In genomic region chr1:40283995-40284394, GRCm38 (mm10) we compare ENCODE assay signal across 24 mouse cellular contexts. TPM values are rescaled to one million over a fixed set of nuclear protein-coding genes. Genes with fewer than 3 reads are reported as not detected.
"Had no signal": no experiment of that assay in that cellular context is flagged by ENCODE, and none has a peak within 500 bp of the region (broad histone marks: within the 10 kb centered on the region; RNA-seq: fewer than 3 reads in every experiment).

No protein-coding gene starts in this region.

- DNase-seq: kidney, postnatal 25 days; layer of hippocampus, adult 9-11 months; liver; lung, adult 18-20 months; lung, postnatal 10 days; lung, postnatal 36 days; right cerebral cortex, adult 18-20 months; right cerebral cortex, postnatal 14 days; spleen, adult 18-20 months; thymus, postnatal 25 days had no signal

- H3K4me3 ChIP-seq: layer of hippocampus, adult 2 months; limb, embryonic 10.5 days; limb, embryonic 13.5 days; liver, embryonic 12.5 days; liver, embryonic 15.5 days; lung, embryonic 15.5 days; megakaryocyte, embryonic 14.5 days; neural tube, embryonic 12.5 days; neural tube, embryonic 15.5 days; stomach, embryonic 15.5 days had no signal

- H3K36me3 ChIP-seq: limb, embryonic 10.5 days; limb, embryonic 13.5 days; liver, embryonic 15.5 days; lung, embryonic 15.5 days; neural tube, embryonic 12.5 days; neural tube, embryonic 15.5 days; stomach, embryonic 15.5 days had no signal

- H3K4me2 ChIP-seq: limb, embryonic 13.5 days; liver, embryonic 12.5 days; liver, embryonic 15.5 days; lung, embryonic 15.5 days; midbrain, embryonic 11.5 days; neural tube, embryonic 12.5 days; neural tube, embryonic 15.5 days; stomach, embryonic 15.5 days had no signal

- H3K27ac ChIP-seq: kidney, postnatal 0 days; layer of hippocampus, adult 2 months; limb, embryonic 10.5 days; limb, embryonic 13.5 days; liver, embryonic 12.5 days; liver, embryonic 15.5 days; lung, embryonic 15.5 days; neural tube, embryonic 12.5 days; neural tube, embryonic 15.5 days; stomach, embryonic 15.5 days had no signal

- H3K9ac ChIP-seq: limb, embryonic 13.5 days; liver, embryonic 12.5 days; liver, embryonic 15.5 days; lung, embryonic 15.5 days; neural tube, embryonic 12.5 days; neural tube, embryonic 15.5 days; stomach, embryonic 15.5 days had no signal

- ATAC-seq: liver, embryonic 12.5 days; midbrain, embryonic 16.5 days had no signal

- H3K27me3 ChIP-seq: limb, embryonic 13.5 days; liver, embryonic 15.5 days; lung, embryonic 15.5 days; neural tube, embryonic 12.5 days; neural tube, embryonic 15.5 days; stomach, embryonic 15.5 days had no signal

- H3K4me1 ChIP-seq: limb, embryonic 10.5 days; megakaryocyte, embryonic 14.5 days; neural tube, embryonic 12.5 days; neural tube, embryonic 15.5 days; stomach, embryonic 15.5 days had no signal

- H3K9me3 ChIP-seq: limb, embryonic 10.5 days; limb, embryonic 13.5 days; liver, embryonic 12.5 days; liver, embryonic 15.5 days; lung, embryonic 15.5 days; megakaryocyte, embryonic 14.5 days; neural tube, embryonic 12.5 days; neural tube, embryonic 15.5 days; stomach, embryonic 15.5 days had no signal

RNA-seq across cellular contexts. Expression of gene Il1r1, which starts 59.1 kb away (rescaled TPM):
- total RNA-seq: monocyte, adult 5-6 weeks had no signal
